16 mouse cellular contexts compared by ENCODE assay signal in the genomic region with DNA sequence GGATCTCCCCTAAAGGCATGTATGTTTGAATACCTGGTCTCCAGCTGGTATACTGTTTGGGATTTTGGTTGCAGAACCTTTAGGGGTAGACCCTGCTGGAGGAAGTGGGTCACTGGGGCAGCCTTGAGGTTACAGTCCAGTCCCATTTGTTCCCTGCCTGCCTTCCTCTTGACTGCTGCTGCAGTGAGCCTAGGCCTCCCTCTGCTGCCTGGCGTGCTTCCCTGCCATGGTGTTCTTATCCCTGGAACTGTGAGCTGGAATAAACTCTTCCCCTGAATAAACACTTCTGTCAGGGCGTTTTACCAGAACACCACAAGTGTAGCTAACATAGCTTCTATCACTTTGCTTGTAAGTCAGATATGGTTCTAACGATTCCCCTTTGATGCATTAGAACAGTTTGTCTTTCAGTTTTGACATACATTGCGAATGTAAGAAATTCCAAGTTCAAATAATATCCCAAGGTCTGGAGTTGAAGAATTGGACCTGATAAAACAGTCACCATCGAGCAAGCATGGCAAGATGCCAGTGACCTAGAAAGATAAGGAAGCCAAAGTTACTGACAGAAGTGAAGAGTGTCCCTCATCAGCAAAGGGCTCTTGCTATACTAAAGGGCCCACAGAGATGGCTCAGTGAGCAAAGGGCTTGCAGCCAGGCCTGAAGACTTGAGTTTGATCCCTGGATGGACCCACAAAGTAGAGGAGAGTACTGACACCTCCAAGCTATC. TPM values are rescaled to one million over a fixed set of nuclear protein-coding genes. Genes with fewer than 3 reads are reported as not detected.
DNase-seq lines count a peak whose midpoint lies in the region; ATAC-seq and TF ChIP-seq lines count a peak whose summit lies in the region.
"Had no signal": no experiment of that assay in that cellular context is flagged by ENCODE, and none has a peak within 500 bp of the region (broad histone marks: within the 10 kb centered on the region; RNA-seq: fewer than 3 reads in every experiment).

No protein-coding gene starts in this region.

- H3K36me3 ChIP-seq in MEL (ENCODE audit: control insufficient read depth in 1 of 2, insufficient read depth in 2 of 2, low read length in 2 of 2) = peaks cover 0 to 23% of the 10 kb centered on the region in 2 experiments; a peak in 2 of 4 replicates
- H3K36me3 ChIP-seq in heart, embryonic 15.5 days = peaks cover 6% of the 10 kb centered on the region; the same call in 1 of the 2 replicates
- H3K36me3 ChIP-seq in midbrain, embryonic 15.5 days (replicated peaks) = peaks cover 9% of the 10 kb centered on the region
- peaks cover 18% of the 10 kb centered on the region for H3K36me3 ChIP-seq in kidney, embryonic 14.5 days (ENCODE audit: control insufficient read depth, insufficient read depth, low read length)

- no peaks in the 10 kb centered on the region for H3K27me3 ChIP-seq in MEL (ENCODE audit: control insufficient read depth in 1 of 2, insufficient read depth in 2 of 2, low read length in 2 of 2)
- no peaks in the 10 kb centered on the region for H3K27me3 ChIP-seq in heart, embryonic 15.5 days
- no peaks in the 10 kb centered on the region for H3K27me3 ChIP-seq in midbrain, embryonic 15.5 days (replicated peaks)
- H3K27me3 ChIP-seq in kidney, embryonic 14.5 days (ENCODE audit: control insufficient read depth, insufficient read depth, low read length) = no peaks in the 10 kb centered on the region
- H3K27me3 ChIP-seq: CH12.LX; hindbrain, embryonic 15.5 days; midbrain, embryonic 12.5 days; Patski had no signal

- no peak for TF ChIP-seq CTCF in MEL (IDR thresholded peaks at IDR 0.05 in 2 of 3, conservative IDR thresholded peaks at IDR 0.05 in 1 of 3; ENCODE audit: control insufficient read depth in 1 of 3, insufficient read depth in 1 of 3, low read depth in 2 of 3, low read length in 3 of 3, poor library complexity in 1 of 3, severe bottlenecking in 1 of 3)

- no peak overlapping the region for H3K27ac ChIP-seq in MEL (ENCODE audit: control insufficient read depth, low read depth, low read length)
- H3K27ac ChIP-seq in heart, embryonic 15.5 days = peak overlapping the region; percentile 52
- H3K27ac ChIP-seq in midbrain, embryonic 15.5 days = no peak overlapping the region
- H3K27ac ChIP-seq in kidney, embryonic 14.5 days (ENCODE audit: low read depth, low read length) = no peak overlapping the region
- H3K27ac ChIP-seq: hindbrain, embryonic 15.5 days; left cerebral cortex, adult 2 months; midbrain, embryonic 12.5 days; stomach, postnatal 0 days had no signal

- no peak for TF ChIP-seq RAD21 in MEL (IDR thresholded peaks at IDR 0.05; ENCODE audit: low read depth, low read length)

- ATAC-seq in heart, embryonic 15.5 days (replicated peaks; ENCODE audit: insufficient number of reproducible peaks, insufficient read depth, low FRiP score, low read depth) = no peak
- ATAC-seq in midbrain, embryonic 15.5 days (replicated peaks) = no peak
- ATAC-seq in kidney, embryonic 14.5 days (ENCODE audit: low FRiP score, low TSS enrichment) = no peak
- ATAC-seq: Patski had no signal

- H3K79me2 ChIP-seq in MEL (ENCODE audit: control insufficient read depth, insufficient read depth, low read length, poor library complexity) = no peaks in the 10 kb centered on the region

- TF ChIP-seq POLR2A in MEL (IDR thresholded peaks at IDR 0.05; ENCODE audit: control insufficient read depth in 1 of 2, insufficient read depth in 1 of 2, low read depth in 1 of 2, low read length in 2 of 2, poor library complexity in 1 of 2) = no peak

- H3K4me3 ChIP-seq in MEL (ENCODE audit: control insufficient read depth in 1 of 2, insufficient read depth in 1 of 2, low read depth in 2 of 2, low read length in 2 of 2) = no peak overlapping the region
- no peak overlapping the region for H3K4me3 ChIP-seq in heart, embryonic 15.5 days
- H3K4me3 ChIP-seq in midbrain, embryonic 15.5 days = no peak overlapping the region
- H3K4me3 ChIP-seq in kidney, embryonic 14.5 days (ENCODE audit: low read length) = no peak overlapping the region
- H3K4me3 ChIP-seq: hindbrain, embryonic 15.5 days; left cerebral cortex, adult 2 months; midbrain, embryonic 12.5 days had no signal

- WGBS in heart, embryonic 15.5 days = 38% methylated on average over 5 of the region's 5 CpGs
- 93% methylated on average over 5 of the region's 5 CpGs for WGBS in midbrain, embryonic 15.5 days
- 87% methylated on average over 5 of the region's 5 CpGs for WGBS in kidney, embryonic 14.5 days

- intact Hi-C loops in heart, postnatal 25 days (cut with DNase I) = no loop called here

- peaks cover 13 to 23% of the 10 kb centered on the region in 2 experiments for H3K4me1 ChIP-seq in MEL (ENCODE audit: control insufficient read depth in 1 of 2, insufficient read depth in 2 of 2, low read length in 2 of 2)
- H3K4me1 ChIP-seq in heart, embryonic 15.5 days (replicated peaks) = peaks cover 25% of the 10 kb centered on the region
- peaks cover 3% of the 10 kb centered on the region; the same call in 1 of the 2 replicates for H3K4me1 ChIP-seq in midbrain, embryonic 15.5 days
- H3K4me1 ChIP-seq in kidney, embryonic 14.5 days (ENCODE audit: control insufficient read depth, insufficient read depth, low read length) = peaks cover 8% of the 10 kb centered on the region
- H3K4me1 ChIP-seq: midbrain, embryonic 12.5 days had no signal

- H3K4me2 ChIP-seq in heart, embryonic 15.5 days = no peak overlapping the region
- no peak overlapping the region for H3K4me2 ChIP-seq in midbrain, embryonic 15.5 days
- no peak overlapping the region for H3K4me2 ChIP-seq in kidney, embryonic 14.5 days (replicated peaks; ENCODE audit: low read depth, low read length)
- H3K4me2 ChIP-seq: hindbrain, embryonic 15.5 days; midbrain, embryonic 12.5 days had no signal

- no peaks in the 10 kb centered on the region for H3K9me3 ChIP-seq in MEL (replicated peaks; ENCODE audit: insufficient read depth, low read length)
- H3K9me3 ChIP-seq in heart, embryonic 15.5 days (replicated peaks) = no peaks in the 10 kb centered on the region
- no peaks in the 10 kb centered on the region for H3K9me3 ChIP-seq in midbrain, embryonic 15.5 days
- H3K9me3 ChIP-seq in kidney, embryonic 14.5 days (ENCODE audit: control insufficient read depth, low read length) = no peaks in the 10 kb centered on the region
- H3K9me3 ChIP-seq: hindbrain, embryonic 15.5 days; midbrain, embryonic 12.5 days had no signal

- peak; percentile 15 for DNase-seq in heart, adult 8-10 months (ENCODE audit: low spot score)
- DNase-seq in heart, postnatal 25 days (ENCODE audit: low spot score) = no peak
- DNase-seq in 416B (ENCODE audit: low read depth) (peak; percentile 46), MEL (ENCODE audit: low read depth, low spot score) (peak; percentile 61)
- DNase-seq in right cerebral cortex, postnatal 4 days = no peak
- DNase-seq: kidney, adult 2 months; spleen, adult 18-20 months had no signal

- H3K9ac ChIP-seq in MEL (ENCODE audit: control insufficient read depth, low read depth, low read length, poor library complexity, severe bottlenecking) = no peak overlapping the region
- no peak overlapping the region for H3K9ac ChIP-seq in heart, embryonic 15.5 days
- H3K9ac ChIP-seq in midbrain, embryonic 15.5 days = no peak overlapping the region
- no peak overlapping the region for H3K9ac ChIP-seq in kidney, embryonic 14.5 days (ENCODE audit: low read depth, low read length)
- H3K9ac ChIP-seq: hindbrain, embryonic 15.5 days; midbrain, embryonic 12.5 days had no signal

- peak in 1 of 2 experiments; percentile 55; a peak in 2 of 4 replicates for TF ChIP-seq EP300 in MEL (IDR thresholded peaks at IDR 0.05; ENCODE audit: low read depth in 1 of 2, low read length in 2 of 2)

TF ChIP-seq in MEL, 35 proteins besides CTCF, POLR2A, EP300 and RAD21:
- no peak for TF ChIP-seq RCOR1 (IDR thresholded peaks at IDR 0.05; ENCODE audit: low read depth, low read length)
- TF ChIP-seq USF1 (IDR thresholded peaks at IDR 0.05; ENCODE audit: low read depth, low read length) = no peak
- TF ChIP-seq TAL1 (IDR thresholded peaks at IDR 0.05; ENCODE audit: low read length) = no peak
- TF ChIP-seq MAZ (IDR thresholded peaks at IDR 0.05; ENCODE audit: low read depth, low read length) = no peak
- TF ChIP-seq GATA1 (IDR thresholded peaks at IDR 0.05; ENCODE audit: low read depth, low read length) = peak; percentile 72
- TF ChIP-seq BHLHE40 (IDR thresholded peaks at IDR 0.05; ENCODE audit: borderline replicate concordance, low read depth, low read length) = no peak

RNA-seq across cellular contexts. Expression of gene Nphp1, which starts 29.4 kb away (rescaled TPM):
- total RNA-seq in heart, adult 8-10 months (2022) = 10 to 100 TPM in 1 of 4 experiments, 1 to 10 TPM in 3; 7.2 to 10.0 (median 8.9) TPM
- 1 to 10 TPM; 6.6 to 8.6 TPM for total RNA-seq in heart, postnatal 25 days (2021)
- 16.9 and 19.1 TPM in 2 replicates for total RNA-seq in MEL (2012; rRNA removed)
- polyA plus RNA-seq in MEL (2012; ENCODE audit: insufficient read depth in 1 of 2, insufficient read length in 2 of 2, low read depth in 1 of 2, low replicate concordance in 2 of 2, missing spikeins in 1 of 2) = 10 to 100 TPM; 37.1 to 63.6 TPM
- polyA plus RNA-seq in heart, embryonic 15.5 days (2015; fragmentation: Nextera tagmentation; extraction: Ambion mirVana) = 19.6 and 20.0 TPM in 2 replicates
- polyA plus RNA-seq in midbrain, embryonic 15.5 days (2015; fragmentation: Nextera tagmentation; extraction: Ambion mirVana) = 16.9 and 17.7 TPM in 2 replicates
- polyA plus RNA-seq in kidney, embryonic 14.5 days (2014; fragmentation: Nextera tagmentation; extraction: Ambion mirVana) = 29.1 and 32.0 TPM in 2 replicates

RNA-seq across cellular contexts. Expression of gene Mall, which starts 29.6 kb away (rescaled TPM):
- total RNA-seq in heart, adult 8-10 months (2022) = 1 to 10 TPM; 3.4 to 8.7 (median 6.4) TPM
- total RNA-seq in heart, postnatal 25 days (2021) = 1 to 10 TPM; 7.5 to 8.7 TPM
- total RNA-seq in MEL (2012; rRNA removed) = not detected in 2 replicates
- not detected for polyA plus RNA-seq in MEL (2012; ENCODE audit: insufficient read depth in 1 of 2, insufficient read length in 2 of 2, low read depth in 1 of 2, low replicate concordance in 2 of 2, missing spikeins in 1 of 2)
- polyA plus RNA-seq in heart, embryonic 15.5 days (2015; fragmentation: Nextera tagmentation; extraction: Ambion mirVana) = 8.1 and 10.2 TPM in 2 replicates
- 0.98 and 1.1 TPM in 2 replicates for polyA plus RNA-seq in midbrain, embryonic 15.5 days (2015; fragmentation: Nextera tagmentation; extraction: Ambion mirVana)
- polyA plus RNA-seq in kidney, embryonic 14.5 days (2014; fragmentation: Nextera tagmentation; extraction: Ambion mirVana) = 1.2 and 2.3 TPM in 2 replicates
- total RNA-seq: CH12.LX had no signal

RNA-seq across cellular contexts. Expression of gene Mtln, which starts 33.0 kb away (rescaled TPM):
- total RNA-seq in heart, adult 8-10 months (2022) = 10 to 100 TPM; 56.0 to 63.9 (median 62.7) TPM
- total RNA-seq in heart, postnatal 25 days (2021) = 10 to 100 TPM; 57.2 to 59.9 TPM
- total RNA-seq in MEL (2012; rRNA removed) = 37.5 and 44.2 TPM in 2 replicates
- polyA plus RNA-seq in MEL (2012; ENCODE audit: insufficient read depth in 1 of 2, insufficient read length in 2 of 2, low read depth in 1 of 2, low replicate concordance in 2 of 2, missing spikeins in 1 of 2) = 10 to 100 TPM in 1 of 2 experiments, not detected in 1; 29.8 TPM
- 36.4 and 45.6 TPM in 2 replicates for polyA plus RNA-seq in heart, embryonic 15.5 days (2015; fragmentation: Nextera tagmentation; extraction: Ambion mirVana)
- 33.5 and 35.1 TPM in 2 replicates for polyA plus RNA-seq in midbrain, embryonic 15.5 days (2015; fragmentation: Nextera tagmentation; extraction: Ambion mirVana)
- 37.6 and 47.7 TPM in 2 replicates for polyA plus RNA-seq in kidney, embryonic 14.5 days (2014; fragmentation: Nextera tagmentation; extraction: Ambion mirVana)

Comparison
In these comparisons a context has a peak if more than half of its experiments do, and no peak if none do; other contexts are left out.
1. DNase-seq: peak in heart, adult 8-10 months (single experiment), 416B (single experiment) and MEL (single experiment); none in heart, postnatal 25 days (single experiment) and right cerebral cortex, postnatal 4 days (single experiment).